Mouse (Mus musculus): Measurements from ENCODE around the gene Runx1. TPM values are rescaled to one million over a fixed set of nuclear protein-coding genes. Genes with fewer than 3 reads are reported as not detected.

Gene Runx1
- polyA plus RNA-seq, 1 experiment from 2014 or later: 4.5 TPM

DNA sequence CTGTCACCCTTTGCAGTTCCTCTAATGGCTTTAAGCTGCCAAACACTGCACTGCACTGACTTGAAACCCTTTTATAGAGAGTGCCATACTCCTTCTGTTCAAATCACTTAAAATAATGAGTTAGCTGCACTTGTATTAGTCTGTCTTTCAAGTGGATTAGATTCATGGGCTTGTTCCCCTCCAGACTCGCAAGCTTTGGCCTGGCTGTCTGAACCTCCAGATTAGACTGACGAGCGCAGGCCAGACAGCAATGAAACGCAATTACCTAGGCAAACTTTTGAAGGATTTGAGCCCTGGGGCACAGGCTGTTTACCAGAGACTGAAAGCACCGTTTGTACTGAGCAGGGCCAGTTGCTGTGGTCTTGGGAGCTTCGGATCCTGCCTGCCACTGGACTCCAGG, 198.7 kb downstream of the Runx1 start:
- Histone ChIP-seq H3K27ac (no peak overlapping the region), H3K36me3 (no peaks in the 10 kb centered on the region), H3K4me3 (no peak overlapping the region), H3K27me3 (replicated peaks) (no peaks in the 10 kb centered on the region), H3K9ac (no peak overlapping the region), H3K4me2 (replicated peaks) (no peak overlapping the region), H3K9me3 (no peaks in the 10 kb centered on the region), H3K4me1 (peaks cover 10% of the 10 kb centered on the region; the same call in 1 of the 2 replicates)
- 38% methylated on average over 6 of the region's 6 CpGs for WGBS
- ATAC-seq (ENCODE audit: low FRiP score, low read depth): no peak

DNA sequence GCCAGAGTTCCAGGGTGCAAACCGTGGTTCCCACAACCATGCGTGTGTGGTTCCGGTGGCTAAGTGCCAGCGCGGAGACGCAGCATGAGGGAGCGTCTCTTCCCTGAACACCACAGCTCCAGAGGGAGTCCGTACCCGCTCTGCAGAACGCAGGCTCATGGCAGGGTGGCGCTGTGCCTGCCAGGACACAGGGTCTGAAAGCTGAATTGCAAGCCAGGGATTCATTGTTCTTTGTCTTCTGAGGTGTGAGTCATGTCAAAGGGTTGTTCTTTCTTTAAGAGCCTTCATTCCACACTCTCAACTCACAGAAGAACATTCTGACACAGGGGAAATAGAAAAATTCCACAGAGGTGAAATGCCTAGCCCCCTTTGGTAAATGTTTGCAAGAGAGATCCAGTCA, 202.0 kb downstream of the Runx1 start:
- Histone ChIP-seq H3K27me3 (replicated peaks) (no peaks in the 10 kb centered on the region), H3K4me1 (0 out of 2 replicates have a peak, but pooled peaks cover 8% of the 10 kb centered on the region), H3K9ac (no peak overlapping the region), H3K4me2 (replicated peaks) (no peak overlapping the region), H3K4me3 (no peak overlapping the region), H3K36me3 (no peaks in the 10 kb centered on the region), H3K27ac (no peak overlapping the region), H3K9me3 (no peaks in the 10 kb centered on the region)
- WGBS: 88% methylated on average over 11 of the region's 11 CpGs
- ATAC-seq (ENCODE audit: low FRiP score, low read depth): no peak

DNA sequence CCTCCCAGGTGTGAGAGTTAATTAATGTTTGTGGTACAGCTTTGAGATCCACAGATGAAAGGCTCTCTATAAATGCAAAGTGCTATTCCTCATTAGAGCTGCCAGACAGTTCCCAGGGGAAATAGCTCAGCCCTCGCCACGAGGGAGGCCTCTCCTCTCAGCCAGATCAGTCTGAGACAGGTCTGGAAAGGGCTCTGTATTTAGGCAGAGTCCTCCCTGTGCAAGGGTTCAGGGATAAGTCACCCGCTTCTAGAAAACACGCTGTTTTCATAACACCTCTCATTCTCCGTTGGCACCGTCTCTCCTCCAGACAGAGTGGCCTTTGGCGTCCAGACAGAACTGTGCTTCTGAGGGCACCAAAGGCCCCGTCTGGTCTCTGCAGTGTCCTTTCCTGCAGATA, 204.1 kb downstream of the Runx1 start:
- 64% methylated on average over 8 of the region's 8 CpGs for WGBS
- Histone ChIP-seq H3K4me1 (no peaks in the 10 kb centered on the region), H3K9me3 (peaks cover 13% of the 10 kb centered on the region), H3K36me3 (no peaks in the 10 kb centered on the region), H3K27me3 (replicated peaks) (no peaks in the 10 kb centered on the region), H3K4me3 (no peak overlapping the region), H3K4me2 (replicated peaks) (no peak overlapping the region), H3K27ac (no peak overlapping the region), H3K9ac (no peak overlapping the region)
- no peak for ATAC-seq (ENCODE audit: low FRiP score, low read depth)

DNA sequence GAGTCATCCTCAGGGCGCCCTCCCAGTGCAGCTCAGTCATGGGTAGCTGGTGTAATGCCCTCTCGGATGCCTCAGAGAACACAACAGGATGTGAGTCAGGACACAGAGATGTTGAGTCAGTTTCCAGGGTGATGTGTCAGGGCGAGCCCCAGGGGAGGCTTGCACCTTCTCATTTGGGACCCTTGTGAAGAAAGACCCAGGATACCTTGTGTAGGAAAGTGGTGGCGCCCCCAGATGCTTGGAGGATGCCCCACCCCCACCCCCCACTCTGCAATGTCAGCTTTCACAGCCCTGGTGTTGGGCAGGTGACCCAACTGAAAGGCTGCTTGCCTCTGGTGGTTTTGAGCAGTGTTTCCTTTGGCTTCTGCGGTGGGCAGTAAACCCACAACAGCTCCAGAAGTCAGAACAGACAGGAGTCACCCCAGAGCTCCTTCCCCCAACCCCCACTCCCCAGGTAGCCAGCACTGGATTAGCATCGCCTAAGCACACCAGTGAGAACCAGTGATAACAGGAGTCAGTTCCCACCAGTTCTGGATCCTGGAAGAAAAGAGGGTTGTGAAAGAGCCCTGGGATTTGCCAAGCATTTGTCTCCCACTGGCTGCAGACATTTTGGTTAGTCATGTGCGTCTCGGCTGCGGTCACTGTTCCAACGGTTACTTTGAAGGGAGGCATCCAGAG, 205.0 kb downstream of the Runx1 start:
- H3K4me1 ChIP-seq: no peaks in the 10 kb centered on the region
- peaks cover 13% of the 10 kb centered on the region for H3K9me3 ChIP-seq
- no peak overlapping the region for H3K4me2 ChIP-seq (replicated peaks)
- no peak overlapping the region for H3K9ac ChIP-seq
- no peaks in the 10 kb centered on the region for H3K27me3 ChIP-seq (replicated peaks)
- no peaks in the 10 kb centered on the region for H3K36me3 ChIP-seq
- H3K4me3 ChIP-seq: no peak overlapping the region
- no peak for ATAC-seq (ENCODE audit: low FRiP score, low read depth)
- no peak overlapping the region for H3K27ac ChIP-seq
- 72% methylated on average over 10 of the region's 10 CpGs for WGBS

DNA sequence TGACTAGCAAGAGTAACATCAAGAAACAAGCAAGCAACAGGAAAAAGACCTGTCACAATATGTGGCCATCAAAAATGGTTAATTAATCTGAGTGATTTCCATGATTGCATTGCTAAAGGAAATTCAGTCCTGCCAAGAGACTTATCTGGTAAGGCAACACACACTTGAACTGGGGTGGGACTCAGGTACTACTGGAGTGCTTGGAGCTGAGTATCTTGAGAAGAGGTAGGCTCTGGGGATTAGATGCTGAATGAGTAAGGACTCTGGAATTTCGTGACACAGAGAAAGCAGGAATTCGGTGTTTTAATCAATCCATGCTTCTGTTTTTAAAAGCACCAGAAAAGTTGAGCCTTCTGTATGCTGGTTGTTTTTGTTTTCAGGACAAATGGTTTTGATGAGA, 209.1 kb downstream of the Runx1 start:
- peaks cover 13% of the 10 kb centered on the region for H3K9me3 ChIP-seq
- no peak overlapping the region for H3K9ac ChIP-seq
- 86% methylated on average over 2 of the region's 2 CpGs for WGBS
- ATAC-seq (ENCODE audit: low FRiP score, low read depth): no peak
- H3K4me2 ChIP-seq (replicated peaks): no peak overlapping the region
- no peak overlapping the region for H3K4me3 ChIP-seq
- no peaks in the 10 kb centered on the region for H3K36me3 ChIP-seq
- H3K27ac ChIP-seq: no peak overlapping the region
- no peaks in the 10 kb centered on the region for H3K4me1 ChIP-seq
- H3K27me3 ChIP-seq (replicated peaks): no peaks in the 10 kb centered on the region

DNA sequence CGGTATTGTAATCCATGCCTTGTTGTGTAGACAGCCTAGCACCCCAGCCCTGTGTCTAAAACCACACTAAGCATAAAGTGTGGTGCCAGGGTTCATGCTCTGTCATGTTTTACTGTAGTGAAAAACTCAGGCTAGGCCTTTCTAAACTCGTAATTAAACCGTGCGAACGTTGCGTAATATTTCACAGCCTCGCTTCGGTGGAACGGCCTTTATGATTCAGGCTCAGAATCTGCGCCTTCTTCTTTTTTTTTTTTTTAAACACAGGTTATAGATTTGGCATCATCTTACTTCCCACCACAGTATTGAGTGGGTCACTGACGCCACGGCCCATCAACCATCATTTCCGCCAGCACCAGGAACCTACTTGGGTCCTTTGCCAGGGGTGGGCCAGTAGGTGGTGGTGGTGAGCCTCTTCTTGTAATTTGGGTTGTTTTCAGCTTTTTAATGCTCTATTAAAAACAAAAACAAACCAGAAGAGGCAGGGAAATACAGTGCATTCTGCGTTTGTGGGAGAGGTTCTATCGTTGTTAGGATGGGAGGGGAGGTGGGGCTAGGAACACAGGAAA, 210.6 kb downstream of the Runx1 start:
- Histone ChIP-seq H3K9ac (no peak overlapping the region), H3K27ac (no peak overlapping the region), H3K4me3 (no peak overlapping the region), H3K4me1 (no peaks in the 10 kb centered on the region), H3K9me3 (peaks cover 13% of the 10 kb centered on the region), H3K36me3 (no peaks in the 10 kb centered on the region), H3K27me3 (replicated peaks) (peaks cover 3% of the 10 kb centered on the region; the same call in 1 of the 2 replicates), H3K4me2 (replicated peaks) (no peak overlapping the region)
- 95% methylated on average over 15 of the region's 15 CpGs for WGBS
- ATAC-seq (ENCODE audit: low FRiP score, low read depth): no peak

DNA sequence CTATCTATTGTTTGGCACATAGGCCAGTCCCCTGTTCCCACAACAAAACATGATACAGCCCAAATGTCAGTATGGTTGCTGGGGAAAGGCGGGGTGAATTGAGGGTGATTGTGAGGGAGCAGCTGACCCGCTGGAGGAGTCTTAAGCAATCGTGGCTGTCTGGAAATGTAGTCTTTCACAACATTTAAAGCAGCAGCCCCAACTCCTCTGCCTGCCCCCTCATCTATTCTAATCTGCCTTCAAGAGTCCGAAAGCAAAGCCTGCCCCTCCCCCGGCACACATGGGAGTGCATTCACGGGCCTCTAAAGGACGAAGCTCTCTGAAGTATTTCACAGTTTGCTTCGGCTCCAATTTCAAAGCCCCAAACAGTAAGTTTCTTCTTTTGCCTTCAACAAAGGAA, 213.4 kb downstream of the Runx1 start:
- Histone ChIP-seq H3K36me3 (no peaks in the 10 kb centered on the region), H3K4me1 (peaks cover 6% of the 10 kb centered on the region; the same call in 1 of the 2 replicates), H3K4me2 (replicated peaks) (no peak overlapping the region), H3K9ac (no peak overlapping the region), H3K4me3 (no peak overlapping the region), H3K9me3 (peaks cover 3% of the 10 kb centered on the region), H3K27me3 (replicated peaks) (peaks cover 3% of the 10 kb centered on the region; the same call in 1 of the 2 replicates), H3K27ac (no peak overlapping the region)
- WGBS: 30% methylated on average over 8 of the region's 8 CpGs
- no peak for ATAC-seq (ENCODE audit: low FRiP score, low read depth)

DNA sequence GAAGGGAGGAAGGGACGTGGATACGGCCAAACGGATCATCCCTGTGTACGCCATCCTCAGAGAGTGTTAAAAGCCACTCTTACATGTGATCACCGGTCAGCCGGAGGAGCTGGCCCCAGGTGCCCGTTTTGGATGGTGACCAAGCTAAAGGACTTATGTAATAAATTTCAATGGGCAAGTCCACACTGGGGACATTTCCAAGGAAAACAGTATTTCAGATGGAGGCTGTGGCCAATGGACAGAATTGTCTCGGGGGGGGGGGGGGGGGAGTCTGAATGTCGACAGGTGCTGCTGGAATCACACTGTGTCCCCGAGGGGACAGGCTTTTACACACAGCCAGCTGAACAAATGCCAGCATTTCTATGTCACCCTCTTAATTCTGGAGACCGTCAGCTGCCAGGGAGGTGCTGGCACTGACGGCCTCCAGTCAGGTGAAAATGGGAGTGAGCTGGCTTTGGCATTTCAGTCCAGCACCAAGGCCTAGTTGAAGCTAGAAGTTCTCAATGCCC, 214.3 kb downstream of the Runx1 start:
- H3K27me3 ChIP-seq (replicated peaks): peaks cover 9% of the 10 kb centered on the region; the same call in 1 of the 2 replicates
- 85% methylated on average over 12 of the region's 12 CpGs for WGBS
- ATAC-seq (ENCODE audit: low FRiP score, low read depth): no peak
- H3K9me3 ChIP-seq: no peaks in the 10 kb centered on the region
- peaks cover 6% of the 10 kb centered on the region; the same call in 1 of the 2 replicates for H3K4me1 ChIP-seq
- H3K4me3 ChIP-seq: no peak overlapping the region
- no peak overlapping the region for H3K27ac ChIP-seq
- H3K4me2 ChIP-seq (replicated peaks): no peak overlapping the region
- H3K36me3 ChIP-seq: no peaks in the 10 kb centered on the region
- H3K9ac ChIP-seq: no peak overlapping the region

DNA sequence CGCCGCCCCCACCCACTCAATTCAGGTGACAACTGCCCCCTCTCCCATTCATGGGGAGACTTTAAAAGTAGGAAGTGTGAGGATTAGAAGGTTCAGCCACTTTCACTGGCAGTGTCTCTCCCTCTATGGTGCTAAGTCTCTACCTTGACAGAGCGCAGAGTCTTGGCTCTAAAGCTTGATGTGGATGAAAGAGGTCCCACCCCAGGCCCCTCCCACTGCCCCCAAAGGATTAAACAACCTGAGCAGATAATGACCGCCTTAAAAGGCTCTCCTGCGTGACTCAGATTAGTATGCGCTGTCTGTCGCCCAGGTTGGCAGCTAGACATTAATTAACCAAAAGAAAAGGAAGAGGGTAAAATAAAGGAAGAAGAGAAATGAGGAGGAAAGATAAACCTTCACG, 215.5 kb downstream of the Runx1 start:
- peaks cover 12% of the 10 kb centered on the region for H3K4me1 ChIP-seq
- no peak overlapping the region for H3K4me2 ChIP-seq (replicated peaks)
- ATAC-seq (ENCODE audit: low FRiP score, low read depth): no peak
- no peak overlapping the region for H3K27ac ChIP-seq
- no peak overlapping the region for H3K4me3 ChIP-seq
- H3K36me3 ChIP-seq: no peaks in the 10 kb centered on the region
- no peak overlapping the region for H3K9ac ChIP-seq
- 50% methylated on average over 8 of the region's 8 CpGs for WGBS
- no peaks in the 10 kb centered on the region for H3K9me3 ChIP-seq
- peaks cover 21% of the 10 kb centered on the region for H3K27me3 ChIP-seq (replicated peaks)

DNA sequence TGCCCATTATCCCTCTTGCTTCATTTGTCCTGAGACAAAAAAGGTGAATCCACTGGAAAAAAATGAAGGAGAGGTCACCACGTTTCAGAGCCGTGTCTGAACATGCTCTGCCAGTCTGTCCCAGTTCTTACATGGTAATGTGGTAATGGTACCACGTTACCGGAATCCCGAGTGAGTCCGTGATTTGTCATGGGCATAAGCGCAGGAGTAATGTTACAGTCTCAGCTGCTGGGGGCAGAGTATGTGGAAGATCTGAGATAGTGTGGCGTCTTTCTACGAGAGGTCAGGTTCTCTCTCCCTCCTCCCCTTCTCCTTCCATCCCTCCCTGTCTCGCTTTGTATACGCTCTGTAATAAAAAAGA, 216.3 kb downstream of the Runx1 start:
- Histone ChIP-seq H3K27ac (no peak overlapping the region), H3K27me3 (replicated peaks) (peaks cover 23% of the 10 kb centered on the region), H3K4me1 (peaks cover 14% of the 10 kb centered on the region), H3K36me3 (no peaks in the 10 kb centered on the region), H3K4me2 (replicated peaks) (no peak overlapping the region), H3K9me3 (no peaks in the 10 kb centered on the region), H3K4me3 (no peak overlapping the region), H3K9ac (no peak overlapping the region)
- 39% methylated on average over 11 of the region's 11 CpGs for WGBS
- ATAC-seq (ENCODE audit: low FRiP score, low read depth): no peak

DNA sequence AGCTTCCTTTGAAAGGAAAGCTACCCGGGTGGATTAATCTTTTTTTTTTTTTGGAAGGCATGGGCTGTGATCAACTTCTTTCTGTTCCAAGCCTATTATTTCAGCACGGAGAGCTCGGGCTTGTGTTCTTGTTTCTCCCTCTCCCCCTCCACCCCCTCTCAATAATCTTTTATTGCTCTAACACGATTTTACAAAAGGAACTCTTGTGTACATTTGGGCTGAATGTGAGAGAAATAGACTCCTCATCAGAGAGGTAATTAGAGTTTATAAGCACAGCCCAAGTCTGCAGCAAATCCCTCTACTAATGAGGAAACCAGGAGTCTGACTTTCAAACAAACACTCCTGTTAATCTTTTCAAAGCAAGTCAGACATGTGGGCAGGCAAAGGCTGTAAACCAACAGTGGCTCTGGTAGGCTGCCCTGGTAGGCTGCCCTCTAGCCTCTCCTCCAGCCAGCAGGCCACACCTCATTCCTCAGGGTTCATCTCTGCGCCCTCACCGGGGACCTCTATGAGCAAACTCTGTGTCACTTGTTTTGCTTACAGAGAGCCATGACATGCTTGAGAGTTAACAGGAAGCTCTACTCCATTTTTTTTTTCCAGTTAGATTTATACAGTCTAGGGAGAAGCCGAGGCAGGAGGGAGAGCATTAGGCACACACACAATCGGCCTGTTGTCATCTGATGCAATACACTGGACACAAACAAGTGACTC, 216.8 kb downstream of the Runx1 start:
- 9% methylated on average over 8 of the region's 8 CpGs for WGBS
- peaks cover 14% of the 10 kb centered on the region for H3K4me1 ChIP-seq
- H3K4me2 ChIP-seq (replicated peaks): no peak overlapping the region
- H3K9ac ChIP-seq: no peak overlapping the region
- ATAC-seq (ENCODE audit: low FRiP score, low read depth): no peak
- H3K27me3 ChIP-seq (replicated peaks): peaks cover 28% of the 10 kb centered on the region
- no peak overlapping the region for H3K27ac ChIP-seq
- H3K36me3 ChIP-seq: no peaks in the 10 kb centered on the region
- H3K4me3 ChIP-seq: no peak overlapping the region
- no peaks in the 10 kb centered on the region for H3K9me3 ChIP-seq

DNA sequence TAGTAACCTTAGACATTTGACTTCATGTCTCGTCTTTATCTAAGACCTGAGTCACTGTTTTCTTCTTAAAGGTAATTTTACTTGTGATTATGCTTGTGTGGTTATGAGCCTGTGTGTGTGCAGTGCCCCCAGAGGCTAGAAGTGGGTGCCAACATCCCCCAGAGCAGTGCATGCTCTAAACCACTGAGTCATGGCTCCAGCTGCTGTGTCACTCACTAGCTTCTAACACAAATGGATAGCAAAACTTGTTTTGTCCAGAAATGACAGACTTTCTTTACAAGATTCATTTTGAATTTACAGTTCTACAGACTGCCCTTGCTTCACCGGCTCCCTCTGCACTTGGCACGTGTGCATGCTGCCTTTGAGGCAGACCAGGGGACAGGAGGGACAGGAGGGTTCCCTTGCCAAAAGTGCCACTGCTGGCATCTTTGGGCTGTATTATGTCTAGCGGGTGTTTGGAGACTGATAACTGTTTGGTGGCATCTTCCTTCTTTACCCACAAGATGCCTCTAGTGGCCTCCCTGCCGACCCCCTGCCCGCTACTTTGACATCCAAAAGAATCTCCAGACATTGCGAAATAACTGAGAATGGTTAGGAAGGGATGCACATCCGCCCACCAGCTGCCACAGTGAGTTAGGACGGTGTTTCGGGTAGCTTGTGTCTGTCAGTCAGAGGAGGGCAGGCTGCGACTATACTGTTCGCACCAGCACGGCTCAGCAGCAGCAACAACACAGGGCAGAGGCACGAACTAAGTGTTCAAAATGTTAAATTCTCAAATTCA, 217.6 kb downstream of the Runx1 start:
- peaks cover 14% of the 10 kb centered on the region for H3K4me1 ChIP-seq
- WGBS: 46% methylated on average over 14 of the region's 14 CpGs
- peaks cover 30% of the 10 kb centered on the region for H3K27me3 ChIP-seq (replicated peaks)
- H3K4me2 ChIP-seq (replicated peaks): no peak overlapping the region
- H3K9ac ChIP-seq: no peak overlapping the region
- H3K4me3 ChIP-seq: no peak overlapping the region
- H3K27ac ChIP-seq: no peak overlapping the region
- H3K9me3 ChIP-seq: no peaks in the 10 kb centered on the region
- no peak for ATAC-seq (ENCODE audit: low FRiP score, low read depth)
- H3K36me3 ChIP-seq: no peaks in the 10 kb centered on the region
